In the genomic region with DNA sequence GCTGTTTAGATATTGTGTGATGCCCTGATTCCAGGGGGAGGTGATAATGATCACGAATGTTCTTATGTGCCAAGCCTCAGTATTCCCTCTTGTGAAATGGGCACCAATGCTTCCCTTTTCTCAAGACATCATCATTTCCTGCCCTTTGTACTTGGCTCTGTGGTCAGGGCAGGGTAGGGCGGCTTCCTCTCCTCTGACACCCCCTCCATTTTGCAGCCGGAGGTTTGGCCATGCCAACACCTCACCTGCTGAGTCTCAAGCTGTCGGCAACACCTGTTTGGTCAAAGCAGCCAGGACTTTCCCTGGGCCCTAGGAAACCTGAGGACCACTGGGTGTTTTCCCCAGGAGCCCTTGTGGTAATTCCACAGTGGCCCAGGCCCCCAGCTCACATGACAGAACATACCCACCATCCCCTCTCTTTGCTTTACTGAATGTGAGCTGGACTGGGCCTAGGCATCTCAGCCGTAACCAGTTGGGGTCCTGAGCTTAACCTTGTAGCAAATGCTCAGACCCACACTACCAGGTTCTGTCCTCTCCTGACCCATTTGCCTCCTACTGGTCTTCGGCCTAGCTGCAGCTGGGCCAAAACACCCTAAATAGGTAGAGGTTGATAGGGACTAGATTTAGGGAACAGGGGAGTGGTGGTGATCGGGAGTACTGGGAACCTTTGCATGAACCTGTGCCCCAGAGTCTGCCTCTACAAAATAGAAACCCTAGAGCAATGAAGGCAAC, we compare ENCODE assay signal across 25 mouse cellular contexts. TPM values are rescaled to one million over a fixed set of nuclear protein-coding genes. Genes with fewer than 3 reads are reported as not detected.
DNase-seq lines count a peak whose midpoint lies in the region; ATAC-seq and TF ChIP-seq lines count a peak whose summit lies in the region.
"Had no signal": no experiment of that assay in that cellular context is flagged by ENCODE, and none has a peak within 500 bp of the region (broad histone marks: within the 10 kb centered on the region; RNA-seq: fewer than 3 reads in every experiment).

No protein-coding gene starts in this region.

- peak overlapping the region; percentile 27 for H3K4me3 ChIP-seq in cerebellum, adult 2 months (replicated peaks; ENCODE audit: insufficient read depth, low read depth, low read length)
- H3K4me3 ChIP-seq in midbrain, embryonic 13.5 days (replicated peaks) = no peak overlapping the region
- H3K4me3 ChIP-seq in heart, embryonic 11.5 days (ENCODE audit: low read depth, low read length) = no peak overlapping the region
- H3K4me3 ChIP-seq: forebrain, embryonic 12.5 days; heart, embryonic 10.5 days; limb, embryonic 10.5 days; myocyte; stomach, embryonic 15.5 days had no signal

- peak; percentile 9 for DNase-seq in thymus, postnatal 14 days
- DNase-seq in thymus, postnatal 0 days (ENCODE audit: low spot score) = no peak
- peak; percentile 97 to 99 for DNase-seq in cerebellum, adult 2 months
- no peak for DNase-seq in spleen, postnatal 36 days (ENCODE audit: low spot score in 2 of 2)
- DNase-seq in urinary bladder, postnatal 25 days (ENCODE audit: low spot score) = no peak
- DNase-seq: adrenal gland, adult 8-10 months; gastrocnemius, postnatal 14 days; heart, postnatal 36 days; kidney, adult 8-10 months; lung, adult 2 months; lung, postnatal 36 days; right cerebral cortex, adult 18-20 months; thymus, adult 2 months had no signal

- H3K4me1 ChIP-seq in cerebellum, adult 2 months (ENCODE audit: control insufficient read depth, insufficient read depth, low read length) = peaks cover 66% of the 10 kb centered on the region
- peaks cover 22% of the 10 kb centered on the region for H3K4me1 ChIP-seq in midbrain, embryonic 13.5 days (replicated peaks)
- H3K4me1 ChIP-seq in heart, embryonic 11.5 days (ENCODE audit: control insufficient read depth, insufficient read depth, low read length) = peaks cover 27% of the 10 kb centered on the region
- H3K4me1 ChIP-seq: stomach, embryonic 15.5 days had no signal

- H3K36me3 ChIP-seq in midbrain, embryonic 13.5 days = no peaks in the 10 kb centered on the region
- no peaks in the 10 kb centered on the region for H3K36me3 ChIP-seq in heart, embryonic 11.5 days (ENCODE audit: control insufficient read depth, insufficient read depth, low read length)
- H3K36me3 ChIP-seq: forebrain, embryonic 12.5 days; heart, embryonic 10.5 days; limb, embryonic 10.5 days; stomach, embryonic 15.5 days had no signal

- H3K9ac ChIP-seq in midbrain, embryonic 13.5 days (replicated peaks) = no peak overlapping the region
- no peak overlapping the region for H3K9ac ChIP-seq in heart, embryonic 11.5 days (ENCODE audit: low read depth, low read length)
- H3K9ac ChIP-seq: forebrain, embryonic 12.5 days; stomach, embryonic 15.5 days had no signal

- WGBS in cerebellum, adult 2 months = 16% methylated on average over 7 of the region's 7 CpGs
- WGBS in midbrain, embryonic 13.5 days = 93% methylated on average over 7 of the region's 7 CpGs
- 83% methylated on average over 7 of the region's 7 CpGs for WGBS in heart, embryonic 11.5 days (ENCODE audit: insufficient replicate concordance)

- peak; percentile 18; the same call in 1 of the 2 replicates for TF ChIP-seq CTCF in cerebellum, adult 2 months (IDR thresholded peaks at IDR 0.05; ENCODE audit: borderline replicate concordance, insufficient read depth, low read depth, low read length)

- H3K27me3 ChIP-seq in cerebellum, adult 2 months (ENCODE audit: control insufficient read depth, insufficient read depth, low read length) = no peaks in the 10 kb centered on the region
- peaks cover 2% of the 10 kb centered on the region; the same call in 1 of the 2 replicates for H3K27me3 ChIP-seq in midbrain, embryonic 13.5 days
- peaks cover 1% of the 10 kb centered on the region; the same call in 1 of the 2 replicates for H3K27me3 ChIP-seq in heart, embryonic 11.5 days (ENCODE audit: control insufficient read depth, insufficient read depth, low read length)

- 0 out of 2 replicates have a peak, but pooled peaks have one; percentile 34 for ATAC-seq in common myeloid progenitor, adult 5-6 weeks (replicated peaks; ENCODE audit: low read depth, poor library complexity, severe bottlenecking)
- ATAC-seq in midbrain, embryonic 13.5 days = no peak
- ATAC-seq in heart, embryonic 11.5 days (replicated peaks; ENCODE audit: insufficient number of reproducible peaks, low FRiP score, low TSS enrichment) = no peak
- ATAC-seq: hindbrain, postnatal 0 days had no signal

- H3K9me3 ChIP-seq in midbrain, embryonic 13.5 days = no peaks in the 10 kb centered on the region
- H3K9me3 ChIP-seq in heart, embryonic 11.5 days (replicated peaks; ENCODE audit: control insufficient read depth, low read length) = no peaks in the 10 kb centered on the region
- H3K9me3 ChIP-seq: forebrain, embryonic 12.5 days; heart, embryonic 10.5 days; limb, embryonic 10.5 days; stomach, embryonic 15.5 days had no signal

- no peak for TF ChIP-seq POLR2A in cerebellum, adult 2 months (IDR thresholded peaks at IDR 0.05; ENCODE audit: borderline replicate concordance, insufficient read depth, low read length)

- peak overlapping the region; percentile 93 for H3K27ac ChIP-seq in cerebellum, adult 2 months (ENCODE audit: insufficient read depth, low read length)
- H3K27ac ChIP-seq in midbrain, embryonic 13.5 days = no peak overlapping the region
- no peak overlapping the region for H3K27ac ChIP-seq in heart, embryonic 11.5 days (ENCODE audit: low read depth, low read length)
- H3K27ac ChIP-seq: forebrain, embryonic 12.5 days; heart, embryonic 10.5 days; hindbrain, postnatal 0 days; limb, embryonic 10.5 days; stomach, embryonic 15.5 days had no signal

- no peak overlapping the region for H3K4me2 ChIP-seq in midbrain, embryonic 13.5 days (replicated peaks)
- no peak overlapping the region for H3K4me2 ChIP-seq in heart, embryonic 11.5 days
- H3K4me2 ChIP-seq: forebrain, embryonic 12.5 days; liver, embryonic 11.5 days; midbrain, embryonic 11.5 days; stomach, embryonic 15.5 days had no signal

RNA-seq across cellular contexts. Expression of a gene that starts 7.7 kb away (rescaled TPM):
- polyA plus RNA-seq in thymus, postnatal 0 days (2015; fragmentation: Nextera tagmentation; extraction: Ambion mirVana) = 0.05 and 0.10 TPM in 2 replicates
- polyA plus RNA-seq in cerebellum, adult 2 months (2012; rRNA removed) = 80.1 and 87.2 TPM in 2 replicates
- not detected in 2 replicates for total RNA-seq in common myeloid progenitor, adult 5-6 weeks (2017)
- polyA plus RNA-seq in midbrain, embryonic 13.5 days (2015; fragmentation: Nextera tagmentation; extraction: Ambion mirVana) = 0.64 and 1.4 TPM in 2 replicates
- 1.5 and 2.0 TPM in 2 replicates for polyA plus RNA-seq in heart, embryonic 11.5 days (2014; fragmentation: Nextera tagmentation; extraction: Ambion mirVana)
- total RNA-seq: MEL had no signal
- polyA plus RNA-seq: liver, embryonic 11.5 days had no signal

Comparison
In these comparisons a context has a peak if more than half of its experiments do, and no peak if none do; other contexts are left out.
1. DNase-seq: peak in thymus, postnatal 14 days (single experiment) and cerebellum, adult 2 months (2 of 2); none in thymus, postnatal 0 days (single experiment), spleen, postnatal 36 days (0 of 2) and urinary bladder, postnatal 25 days (single experiment).
2. RNA of a gene that starts 7.7 kb away (polyA plus RNA-seq): 80.1 to 87.2 TPM in cerebellum, adult 2 months; 1.5 to 2.0 TPM in heart, embryonic 11.5 days, 0.64 to 1.4 TPM in midbrain, embryonic 13.5 days and 0.05 to 0.10 TPM in thymus, postnatal 0 days; every median in the first group is over 10 times any median in the second.